Mouse (Mus musculus): ENCODE measurements at regions not wholly inside any gene's neighbourhood (a gene's known extent, or its start where the extent isn't known, plus 50 kb on each side); places are given as distances from the start of the nearest gene placed in this dataset.

DNA sequence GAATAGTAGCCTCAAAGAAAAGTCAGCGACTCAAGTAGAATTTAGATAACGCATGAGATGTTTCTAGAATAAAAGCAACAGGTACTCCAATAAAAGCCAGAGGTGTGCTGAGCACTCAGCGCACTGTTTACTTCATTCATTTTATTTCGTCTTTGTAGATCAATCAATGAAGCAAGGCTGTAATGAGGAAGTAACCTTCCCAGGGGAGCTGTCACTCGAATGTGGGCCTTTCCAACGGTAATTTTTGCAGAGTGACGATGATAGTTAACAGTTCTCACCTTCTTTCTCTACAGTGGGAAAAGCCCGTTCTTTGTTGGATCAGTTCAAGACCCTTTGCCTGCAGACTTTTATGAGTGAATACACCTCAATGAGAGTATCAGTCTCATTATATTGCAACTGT lies 92.4 kb upstream of the Arid5b start:
- TF ChIP-seq CTCF (IDR thresholded peaks at IDR 0.05; ENCODE audit: low read depth) (no peak), EP300 (optimal IDR thresholded peaks at IDR 0.05) (no peak)
